Mouse (Mus musculus) forebrain, embryonic 15.5 days (tissue): ENCODE measurements around the gene Rpl27a. TPM values are rescaled to one million over a fixed set of nuclear protein-coding genes. Genes with fewer than 3 reads are reported as not detected.

Experiments
- ATAC-seq: fragments of 200-750 bp; cut with Nextera tagmentation; replicated peaks from 2 replicates; pipeline ENCODE4 v1.8.0; 2017; ENCODE audit warnings: mild to moderate bottlenecking, moderate TSS enrichment, moderate library complexity
- H3K27ac ChIP-seq: fragments of 300-500 bp; sonication (generic); replicated peaks from 2 replicates; pipeline ENCODE4 v1.5.1; 2015; ENCODE audit warnings: mild to moderate bottlenecking, inconsistent platforms
- H3K27me3 ChIP-seq: fragments of 300-500 bp; sonication (generic); 2 replicates; pipeline ENCODE4 v1.6.1; 2015; ENCODE audit warnings: inconsistent platforms
- H3K36me3 ChIP-seq: fragments of 300-500 bp; sonication (generic); 2 replicates; pipeline ENCODE4 v1.6.1; 2015; ENCODE audit warnings: mild to moderate bottlenecking, inconsistent platforms
- H3K4me1 ChIP-seq: fragments of 300-500 bp; sonication (generic); 2 replicates; pipeline ENCODE4 v1.6.1; 2015; ENCODE audit warnings: inconsistent platforms
- H3K4me2 ChIP-seq: fragments of 300-500 bp; sonication (generic); replicated peaks from 2 replicates; pipeline ENCODE4 v1.6.1; 2015; ENCODE audit warnings: mild to moderate bottlenecking, inconsistent platforms
- H3K4me3 ChIP-seq: fragments of 300-500 bp; sonication (generic); 2 replicates; pipeline ENCODE4 v1.5.1; 2015; ENCODE audit warnings: mild to moderate bottlenecking, inconsistent platforms
- H3K9ac ChIP-seq: fragments of 300-500 bp; sonication (generic); replicated peaks from 2 replicates; pipeline ENCODE4 v1.6.1; 2015; ENCODE audit warnings: mild to moderate bottlenecking, inconsistent platforms
- H3K9me3 ChIP-seq: fragments of 300-500 bp; sonication (generic); 2 replicates; pipeline ENCODE4 v1.6.1; 2016; ENCODE audit warnings: inconsistent platforms
- WGBS: fragments of 180-500 bp; shearing (Covaris S2); methylation state at CpG from one replicate; pipeline ENCODE4 v1.1.7; 2015; ENCODE audit warnings: mixed read lengths; 5-methylcytosine and 5-hydroxymethylcytosine counted together
- polyA plus RNA-seq: library from polyadenylated mRNA; unstranded; fragments of >200 nt; fragmentation: Nextera tagmentation; extraction: Ambion mirVana; gene quantifications from 2 replicates; pipeline ENCODE4 v1.2.1, GENCODE M21; 2015

Gene Rpl27a
- polyA plus RNA-seq, 1 experiment from 2014 or later, result 86.3 TPM

- no peak overlapping the region for H3K27ac ChIP-seq
- no peaks in the 10 kb centered on the region for H3K9me3 ChIP-seq
- no peak overlapping the region for H3K4me3 ChIP-seq
- ATAC-seq, result no peak
- WGBS, result 64% methylated on average over 2 of the region's 2 CpGs
- H3K27me3 ChIP-seq, result no peaks in the 10 kb centered on the region
- H3K36me3 ChIP-seq, result no peaks in the 10 kb centered on the region
- H3K4me2 ChIP-seq, result no peak overlapping the region
- no peak overlapping the region for H3K9ac ChIP-seq
- H3K4me1 ChIP-seq, result peaks cover 12% of the 10 kb centered on the region
Observed at GRCm38 (mm10) chr7:109510799-109511198, 8.1 kb upstream of the Rpl27a start.

GRCm38 (mm10) chr7:109511838-109512237 is 7.1 kb upstream of the Rpl27a start:
- H3K4me3 ChIP-seq, result no peak overlapping the region
- no peaks in the 10 kb centered on the region for H3K36me3 ChIP-seq
- no peak overlapping the region for H3K4me2 ChIP-seq
- no peak overlapping the region for H3K9ac ChIP-seq
- WGBS, result 93% methylated on average over 3 of the region's 3 CpGs
- no peaks in the 10 kb centered on the region for H3K9me3 ChIP-seq
- H3K27me3 ChIP-seq, result no peaks in the 10 kb centered on the region
- H3K4me1 ChIP-seq, result peaks cover 10% of the 10 kb centered on the region
- H3K27ac ChIP-seq, result no peak overlapping the region
- no peak for ATAC-seq

- Histone ChIP-seq H3K4me3 (no peak overlapping the region), H3K36me3 (peaks cover 8% of the 10 kb centered on the region), H3K9ac (no peak overlapping the region), H3K4me2 (no peak overlapping the region), H3K9me3 (no peaks in the 10 kb centered on the region), H3K4me1 (peaks cover 25% of the 10 kb centered on the region), H3K27me3 (no peaks in the 10 kb centered on the region), H3K27ac (no peak overlapping the region)
- no peak for ATAC-seq
- WGBS, result 89% methylated on average over 3 of the region's 3 CpGs
Observed at GRCm38 (mm10) chr7:109516500-109516899, 2.4 kb upstream of the Rpl27a start.

- WGBS, result 21% methylated on average over 10 of the region's 10 CpGs
- H3K9ac ChIP-seq, result peak overlapping the region; percentile 63
- ATAC-seq, result no peak
- H3K27ac ChIP-seq, result peak overlapping the region; percentile 97
- H3K4me1 ChIP-seq, result peaks cover 27% of the 10 kb centered on the region
- peak overlapping the region; percentile 71 for H3K4me3 ChIP-seq
- peaks cover 25% of the 10 kb centered on the region for H3K36me3 ChIP-seq
- no peaks in the 10 kb centered on the region for H3K9me3 ChIP-seq
- peak overlapping the region; percentile 50 for H3K4me2 ChIP-seq
- no peaks in the 10 kb centered on the region for H3K27me3 ChIP-seq
Observed at GRCm38 (mm10) chr7:109518036-109518681, 788 bp upstream of the Rpl27a start.

- H3K27ac ChIP-seq, result 0 out of 2 replicates have a peak overlapping the region, but pooled peaks have one; percentile 97
- peak overlapping the region; percentile 88 for H3K4me2 ChIP-seq
- peak overlapping the region; percentile 94 for H3K9ac ChIP-seq
- H3K4me1 ChIP-seq, result peaks cover 30% of the 10 kb centered on the region
- no peaks in the 10 kb centered on the region for H3K27me3 ChIP-seq
- H3K9me3 ChIP-seq, result no peaks in the 10 kb centered on the region
- WGBS, result 3% methylated on average over 10 of the region's 10 CpGs
- peak overlapping the region; percentile 71 for H3K4me3 ChIP-seq
- peaks cover 37% of the 10 kb centered on the region for H3K36me3 ChIP-seq
- ATAC-seq, result no peak
Observed at GRCm38 (mm10) chr7:109519936-109520335, 989 bp downstream of the Rpl27a start.

- Histone ChIP-seq H3K4me2 (no peak overlapping the region), H3K27ac (no peak overlapping the region), H3K36me3 (peaks cover 43% of the 10 kb centered on the region), H3K4me1 (peaks cover 30% of the 10 kb centered on the region), H3K9me3 (no peaks in the 10 kb centered on the region), H3K27me3 (no peaks in the 10 kb centered on the region), H3K4me3 (no peak overlapping the region), H3K9ac (no peak overlapping the region)
- 86% methylated on average over 5 of the region's 5 CpGs for WGBS
- ATAC-seq, result no peak
Observed at GRCm38 (mm10) chr7:109522084-109522483, 3.1 kb downstream of the Rpl27a start.

GRCm38 (mm10) chr7:109523304-109523703 is 4.4 kb downstream of the Rpl27a start:
- no peaks in the 10 kb centered on the region for H3K27me3 ChIP-seq
- no peaks in the 10 kb centered on the region for H3K9me3 ChIP-seq
- 77% methylated on average over 2 of the region's 2 CpGs for WGBS
- H3K4me1 ChIP-seq, result peaks cover 24% of the 10 kb centered on the region
- no peak overlapping the region for H3K27ac ChIP-seq
- no peak overlapping the region for H3K4me2 ChIP-seq
- H3K9ac ChIP-seq, result no peak overlapping the region
- H3K36me3 ChIP-seq, result peaks cover 43% of the 10 kb centered on the region
- no peak for ATAC-seq
- no peak overlapping the region for H3K4me3 ChIP-seq

GRCm38 (mm10) chr7:109523741-109524441 is 4.9 kb downstream of the Rpl27a start:
- peaks cover 43% of the 10 kb centered on the region for H3K36me3 ChIP-seq

GRCm38 (mm10) chr7:109524442-109524744 is 5.4 kb downstream of the Rpl27a start:
- H3K4me2 ChIP-seq, result no peak overlapping the region
- no peak for ATAC-seq
- peaks cover 43% of the 10 kb centered on the region for H3K36me3 ChIP-seq
- no peak overlapping the region for H3K9ac ChIP-seq
- H3K9me3 ChIP-seq, result no peaks in the 10 kb centered on the region
- H3K4me3 ChIP-seq, result no peak overlapping the region
- no peaks in the 10 kb centered on the region for H3K27me3 ChIP-seq
- peaks cover 23% of the 10 kb centered on the region for H3K4me1 ChIP-seq
- H3K27ac ChIP-seq, result 0 out of 2 replicates have a peak overlapping the region, but pooled peaks have one; percentile 31

More at GRCm38 (mm10) chr7:109523741-109524441, 4.9 kb downstream of the Rpl27a start:
- H3K9ac ChIP-seq, result no peak overlapping the region
- ATAC-seq, result no peak
- no peak overlapping the region for H3K4me2 ChIP-seq
- H3K27ac ChIP-seq, result peak overlapping the region; percentile 31; the same call in 1 of the 2 replicates
- WGBS, result 63% methylated on average over 6 of the region's 6 CpGs
- no peak overlapping the region for H3K4me3 ChIP-seq
- H3K27me3 ChIP-seq, result no peaks in the 10 kb centered on the region
- no peaks in the 10 kb centered on the region for H3K9me3 ChIP-seq
- peaks cover 23% of the 10 kb centered on the region for H3K4me1 ChIP-seq

- peaks cover 21% of the 10 kb centered on the region for H3K4me1 ChIP-seq
- H3K9ac ChIP-seq, result no peak overlapping the region
- no peak overlapping the region for H3K4me3 ChIP-seq
- ATAC-seq, result no peak
- WGBS, result 85% methylated on average over 3 of the region's 3 CpGs
- no peaks in the 10 kb centered on the region for H3K27me3 ChIP-seq
- H3K4me2 ChIP-seq, result no peak overlapping the region
- no peaks in the 10 kb centered on the region for H3K9me3 ChIP-seq
- no peak overlapping the region for H3K27ac ChIP-seq
- H3K36me3 ChIP-seq, result peaks cover 43% of the 10 kb centered on the region
Observed at GRCm38 (mm10) chr7:109524763-109525162, 5.8 kb downstream of the Rpl27a start.

- peaks cover 9% of the 10 kb centered on the region for H3K4me1 ChIP-seq
- no peak overlapping the region for H3K9ac ChIP-seq
- no peak overlapping the region for H3K27ac ChIP-seq
- peaks cover 39% of the 10 kb centered on the region for H3K36me3 ChIP-seq
- H3K9me3 ChIP-seq, result no peaks in the 10 kb centered on the region
- no peak overlapping the region for H3K4me2 ChIP-seq
- H3K27me3 ChIP-seq, result no peaks in the 10 kb centered on the region
- no peak overlapping the region for H3K4me3 ChIP-seq
- no peak for ATAC-seq
- WGBS, result 82% methylated on average over 16 of the region's 16 CpGs
Observed at GRCm38 (mm10) chr7:109525740-109526663, 7.1 kb downstream of the Rpl27a start.

- Histone ChIP-seq H3K36me3 (peaks cover 24% of the 10 kb centered on the region), H3K9ac (no peak overlapping the region), H3K27me3 (no peaks in the 10 kb centered on the region), H3K4me3 (no peak overlapping the region), H3K9me3 (no peaks in the 10 kb centered on the region), H3K4me2 (no peak overlapping the region), H3K27ac (no peak overlapping the region), H3K4me1 (0 out of 2 replicates have a peak, but pooled peaks cover 3% of the 10 kb centered on the region)
- WGBS, result 87% methylated on average over 3 of the region's 3 CpGs
- ATAC-seq, result no peak
Observed at GRCm38 (mm10) chr7:109527536-109527935, 8.6 kb downstream of the Rpl27a start.
